Mouse (Mus musculus): ENCODE results near the gene Cdhr3.
"Not testable (repeated sequence)": the region's sequence is repeated elsewhere in the genome, so short reads cannot be mapped to it uniquely, and the experiment has no call there.

The Cdhr3 gene

GRCm38 (mm10) chr12:33005858-33006257 is 86.8 kb downstream of the Cdhr3 start:
- DNase-seq (ENCODE audit: low spot score in 2 of 2): no peak

- no peak for DNase-seq (ENCODE audit: low spot score in 2 of 2)
Measured at GRCm38 (mm10) chr12:33003339-33003965, 89.2 kb downstream of the Cdhr3 start.

GRCm38 (mm10) chr12:33000402-33000801 is 92.3 kb downstream of the Cdhr3 start:
- DNase-seq (ENCODE audit: low spot score in 2 of 2): no peak

GRCm38 (mm10) chr12:32999778-33000177 is 92.9 kb downstream of the Cdhr3 start:
- not testable (repeated sequence) for DNase-seq (ENCODE audit: low spot score in 2 of 2)

- DNase-seq (ENCODE audit: low spot score in 2 of 2): no peak
Measured at GRCm38 (mm10) chr12:32998766-32999165, 93.9 kb downstream of the Cdhr3 start.

- no peak for DNase-seq (ENCODE audit: low spot score in 2 of 2)
Measured at GRCm38 (mm10) chr12:32995081-32995834, 97.4 kb downstream of the Cdhr3 start.

GRCm38 (mm10) chr12:32994081-32994480 is 98.6 kb downstream of the Cdhr3 start:
- DNase-seq (ENCODE audit: low spot score in 2 of 2): no peak

GRCm38 (mm10) chr12:32989731-32990130 is 102.9 kb downstream of the Cdhr3 start:
- no peak for DNase-seq (ENCODE audit: low spot score in 2 of 2)

GRCm38 (mm10) chr12:32986284-32986683 is 106.4 kb downstream of the Cdhr3 start:
- DNase-seq (ENCODE audit: low spot score in 2 of 2): no peak

Measured in frontal cortex, postnatal 10 days (tissue).